Mouse (Mus musculus) E14TG2a.4 (cell line): ENCODE measurements around the gene Tubb1.

ENCODE experiments used
- CTCF ChIP-seq: conservative IDR thresholded peaks from 2 replicates; pipeline ENCODE4 v1.5.1; 2014; ENCODE audit warnings: low read length
- NANOG ChIP-seq: IDR thresholded peaks from 2 replicates; pipeline ENCODE4 v1.6.1; 2014; ENCODE audit warnings: borderline replicate concordance, low read length, mixed read lengths

GRCm38 (mm10) chr2:174444359-174444758, 6.1 kb upstream of the Tubb1 start:
- no peak for TF ChIP-seq CTCF
- TF ChIP-seq NANOG, result no peak
